Mouse (Mus musculus) MEL (cell line): ENCODE results near the gene Bcl2l10. TPM values are rescaled to one million over a fixed set of nuclear protein-coding genes. Genes with fewer than 3 reads are reported as not detected.

Source experiments
- DNase-seq: peaks from one replicate; pipeline ENCODE4 v3.0.0; 2011; ENCODE audit warnings: low read depth, low spot score
- H3K27ac ChIP-seq: 2 replicates; pipeline ENCODE4 v1.5.1; 2012; ENCODE audit warnings: low read depth, mild to moderate bottlenecking, control low read depth, low read length, moderate library complexity; ENCODE audit not compliant: control insufficient read depth
- H3K27me3 ChIP-seq, 2 experiments: fragments of 150-350 bp in 1 of 2; sonication (generic) in 1 of 2; 2 replicates each; pipeline ENCODE4 v1.6.1; 2012; ENCODE audit warnings: low read length in 2 of 2, mild to moderate bottlenecking in 2 of 2, improper control_type of control experiment in 1 of 2, moderate library complexity in 1 of 2; ENCODE audit not compliant: insufficient read depth in 2 of 2, control insufficient read depth in 1 of 2
- H3K36me3 ChIP-seq, 2 experiments: 2 replicates each; pipeline ENCODE4 v1.6.1; 2012 to 2014; ENCODE audit warnings: low read length in 2 of 2, improper control_type of control experiment in 1 of 2, inconsistent platforms in 1 of 2, mild to moderate bottlenecking in 1 of 2; ENCODE audit not compliant: insufficient read depth in 2 of 2, control insufficient read depth in 1 of 2
- H3K4me1 ChIP-seq, 2 experiments: fragments of 150-350 bp in 1 of 2; sonication (generic) in 1 of 2; 2 replicates each; pipeline ENCODE4 v1.6.1; 2012; ENCODE audit warnings: low read length in 2 of 2, improper control_type of control experiment in 1 of 2, mild to moderate bottlenecking in 1 of 2; ENCODE audit not compliant: insufficient read depth in 2 of 2, control insufficient read depth in 1 of 2
- H3K4me3 ChIP-seq, 2 experiments: fragments of 150-350 bp in 1 of 2; sonication (generic) in 1 of 2; 2 replicates each; pipeline ENCODE4 v1.5.1; 2012; ENCODE audit warnings: low read depth in 2 of 2, low read length in 2 of 2, mild to moderate bottlenecking in 2 of 2, moderate library complexity in 2 of 2, control low read depth in 1 of 2, improper control_type of control experiment in 1 of 2; ENCODE audit not compliant: control insufficient read depth in 1 of 2, insufficient read depth in 1 of 2
- H3K79me2 ChIP-seq: 2 replicates; pipeline ENCODE4 v1.6.1; 2012; ENCODE audit warnings: mild to moderate bottlenecking, low read length, moderate library complexity; ENCODE audit not compliant: control insufficient read depth, poor library complexity, insufficient read depth
- H3K9ac ChIP-seq: 2 replicates; pipeline ENCODE4 v1.6.1; 2012; ENCODE audit warnings: low read depth, mild to moderate bottlenecking, control low read depth, low read length, moderate library complexity; ENCODE audit not compliant: control insufficient read depth, poor library complexity, severe bottlenecking
- H3K9me3 ChIP-seq: fragments of 150-350 bp; sonication (generic); replicated peaks from 2 replicates; pipeline ENCODE4 v1.6.1; 2012; ENCODE audit warnings: mild to moderate bottlenecking, low read length, improper control_type of control experiment, moderate library complexity; ENCODE audit not compliant: insufficient read depth
- CHD2 ChIP-seq: IDR thresholded peaks from 2 replicates; pipeline ENCODE4 v1.6.1; 2011; ENCODE audit warnings: low read length, improper control_type of control experiment
- CTCF ChIP-seq, 3 experiments: IDR thresholded peaks in 2 of 3; conservative IDR thresholded peaks in 1 of 3; 2 replicates each; pipeline ENCODE4 v1.5.1; 2011 to 2012; ENCODE audit warnings: low read length in 3 of 3, low read depth in 2 of 3, mild to moderate bottlenecking in 2 of 3, improper control_type of control experiment in 1 of 3, inconsistent platforms in 1 of 3, mixed read lengths in 1 of 3, moderate library complexity in 1 of 3; ENCODE audit not compliant: control insufficient read depth in 1 of 3, insufficient read depth in 1 of 3, poor library complexity in 1 of 3, severe bottlenecking in 1 of 3
- E2F4 ChIP-seq: IDR thresholded peaks from 2 replicates; pipeline ENCODE4 v1.6.1; 2011; ENCODE audit warnings: low read depth, low read length, improper control_type of control experiment, borderline replicate concordance
- ELF1 ChIP-seq: IDR thresholded peaks from 2 replicates; pipeline ENCODE4 v1.6.1; 2014; ENCODE audit warnings: low read depth, mild to moderate bottlenecking, inconsistent platforms, low read length, improper control_type of control experiment, moderate library complexity
- EP300 ChIP-seq, 2 experiments: IDR thresholded peaks; 2 replicates each; pipeline ENCODE4 v1.6.1; 2011; ENCODE audit warnings: improper control_type of control experiment in 2 of 2, low read length in 2 of 2, low read depth in 1 of 2, mild to moderate bottlenecking in 1 of 2
- ETS1 ChIP-seq: IDR thresholded peaks from 2 replicates; pipeline ENCODE4 v1.6.1; 2012; ENCODE audit warnings: low read depth, mild to moderate bottlenecking, inconsistent platforms, low read length, improper control_type of control experiment, moderate library complexity
- HCFC1 ChIP-seq: IDR thresholded peaks from 2 replicates; pipeline ENCODE4 v1.6.1; 2012; ENCODE audit warnings: low read depth, mild to moderate bottlenecking, inconsistent platforms, low read length, improper control_type of control experiment, moderate library complexity
- KAT2A ChIP-seq: conservative IDR thresholded peaks from 2 replicates; pipeline ENCODE4 v1.6.1; 2012; ENCODE audit warnings: low read depth, low read length, improper control_type of control experiment, inconsistent platforms
- MYC ChIP-seq: IDR thresholded peaks from 2 replicates; pipeline ENCODE4 v1.6.1; 2011; ENCODE audit warnings: low read depth, mild to moderate bottlenecking, low read length, improper control_type of control experiment, moderate library complexity
- NRF1 ChIP-seq: IDR thresholded peaks from 2 replicates; pipeline ENCODE4 v1.6.1; 2014; ENCODE audit warnings: low read depth, mild to moderate bottlenecking, inconsistent platforms, low read length, improper control_type of control experiment, moderate library complexity; ENCODE audit not compliant: poor library complexity, insufficient read depth, severe bottlenecking
- POLR2AphosphoS2 ChIP-seq: IDR thresholded peaks from 2 replicates; pipeline ENCODE4 v1.6.1; 2011; ENCODE audit warnings: low read length, improper control_type of control experiment
- POLR2AphosphoS5 ChIP-seq: IDR thresholded peaks from 2 replicates; pipeline ENCODE4 v1.6.1; 2012; ENCODE audit warnings: low read depth, borderline replicate concordance, mild to moderate bottlenecking, inconsistent platforms, low read length, moderate library complexity, mixed read lengths
- RCOR1 ChIP-seq: IDR thresholded peaks from 2 replicates; pipeline ENCODE4 v1.6.1; 2012; ENCODE audit warnings: low read depth, mild to moderate bottlenecking, inconsistent platforms, low read length, improper control_type of control experiment
- SIN3A ChIP-seq: IDR thresholded peaks from 2 replicates; pipeline ENCODE4 v1.6.1; 2012; ENCODE audit warnings: low read length, improper control_type of control experiment, inconsistent platforms
- SMC3 ChIP-seq: IDR thresholded peaks from 2 replicates; pipeline ENCODE4 v1.6.1; 2011; ENCODE audit warnings: low read depth, low read length, improper control_type of control experiment
- TBP ChIP-seq: IDR thresholded peaks from 2 replicates; pipeline ENCODE4 v1.8.0; 2011; ENCODE audit warnings: low read depth, low read length, improper control_type of control experiment
- ZC3H11A ChIP-seq: IDR thresholded peaks from 2 replicates; pipeline ENCODE4 v1.6.1; 2012; ENCODE audit warnings: low read depth, mild to moderate bottlenecking, inconsistent platforms, low read length, improper control_type of control experiment
- ZKSCAN1 ChIP-seq: IDR thresholded peaks from 2 replicates; pipeline ENCODE4 v1.6.1; 2012; ENCODE audit warnings: low read depth, mild to moderate bottlenecking, inconsistent platforms, low read length, improper control_type of control experiment, moderate library complexity
- polyA plus RNA-seq, 2 experiments: library from polyadenylated mRNA; stranded (reverse) in 1 of 2; unstranded in 1 of 2; fragments of >175 nt in 1 of 2; fragments of >200 nt in 1 of 2; gene quantifications; 2 replicates each; pipeline versions ENCODE4 v1.2.1 to v1.2.4; 2012; ENCODE audit warnings: low replicate concordance in 2 of 2, low read depth in 1 of 2; ENCODE audit not compliant: insufficient read length in 2 of 2, insufficient read depth in 1 of 2, missing spikeins in 1 of 2
- total RNA-seq: library from RNA; depleted of rRNA; stranded (reverse); fragments of 300-350 nt; gene quantifications from 2 replicates; pipeline ENCODE4 v1.2.3, GENCODE M21; 2012

Bcl2l10 gene
- total and polyA plus RNA-seq, 3 experiments, result not detected

GRCm38 (mm10) chr9:75376428-75376827 lies 28.9 kb downstream of the Bcl2l10 start:
- no peak for TF ChIP-seq KAT2A
- no peak for TF ChIP-seq POLR2AphosphoS2
- TF ChIP-seq CHD2, result no peak
- TF ChIP-seq TBP, result no peak
- no peak for TF ChIP-seq ELF1
- no peak for TF ChIP-seq SMC3
- no peak for TF ChIP-seq MYC
- no peak for TF ChIP-seq HCFC1
- H3K9ac ChIP-seq, result no peak overlapping the region
- no peak for DNase-seq
- no peaks in the 10 kb centered on the region for H3K79me2 ChIP-seq
- H3K27me3 ChIP-seq, result no peaks in the 10 kb centered on the region
- H3K4me3 ChIP-seq, result no peak overlapping the region
- no peak overlapping the region for H3K27ac ChIP-seq
- no peaks in the 10 kb centered on the region for H3K4me1 ChIP-seq
- H3K9me3 ChIP-seq, result no peaks in the 10 kb centered on the region
- H3K36me3 ChIP-seq, result no peaks in the 10 kb centered on the region

- Histone ChIP-seq H3K79me2 (no peaks in the 10 kb centered on the region), H3K27me3 (no peaks in the 10 kb centered on the region), H3K4me3 (no peak overlapping the region), H3K9ac (no peak overlapping the region), H3K36me3 (no peaks in the 10 kb centered on the region), H3K4me1 (no peaks in the 10 kb centered on the region), H3K9me3 (no peaks in the 10 kb centered on the region), H3K27ac (no peak overlapping the region)
- DNase-seq, result no peak
- TF ChIP-seq SIN3A (no peak), CTCF (IDR thresholded peaks at IDR 0.05 in 2 of 3, conservative IDR thresholded peaks at IDR 0.05 in 1 of 3; ENCODE audit: control insufficient read depth in 1 of 3, insufficient read depth in 1 of 3, low read depth in 2 of 3, low read length in 3 of 3, poor library complexity in 1 of 3, severe bottlenecking in 1 of 3) (no peak), E2F4 (no peak), TBP (no peak), ELF1 (no peak), EP300 (IDR thresholded peaks at IDR 0.05; ENCODE audit: low read depth in 1 of 2, low read length in 2 of 2) (no peak), POLR2AphosphoS5 (no peak), ZKSCAN1 (no peak), RCOR1 (no peak), ZC3H11A (no peak), NRF1 (no peak), POLR2AphosphoS2 (no peak), ETS1 (no peak)
Measured at GRCm38 (mm10) chr9:75378774-75379173, 31.2 kb downstream of the Bcl2l10 start.
